Mouse (Mus musculus) ovary, postnatal 10 days (tissue): ENCODE data around the gene Grik4.
"Not testable (repeated sequence)": the region's sequence is repeated elsewhere in the genome, so short reads cannot be mapped to it uniquely, and the experiment has no call there.

ENCODE experiments used
- DNase-seq: peaks from one replicate; pipeline ENCODE4 v3.0.0; 2022; ENCODE audit warnings: low spot score

Grik4 gene

GRCm38 (mm10) chr9:42943781-42944535, at the start of gene Grik4:
Grik4 (minus strand) TSS chr9:42944493.
- DNase-seq: peak; percentile 9

GRCm38 (mm10) chr9:42993659-42994058, 49.4 kb upstream of the Grik4 start:
- DNase-seq: no peak

GRCm38 (mm10) chr9:42987988-42988387, 43.7 kb upstream of the Grik4 start:
- DNase-seq: no peak

- no peak for DNase-seq
These were observed 24.7 kb upstream of the Grik4 start for GRCm38 (mm10) chr9:42968894-42969521.

- no peak for DNase-seq
These were observed 23.4 kb upstream of the Grik4 start for GRCm38 (mm10) chr9:42967731-42968130.

- DNase-seq: not testable (repeated sequence)
These were observed 20.5 kb upstream of the Grik4 start for GRCm38 (mm10) chr9:42964809-42965208.

- DNase-seq: no peak
These were observed 20.1 kb upstream of the Grik4 start for GRCm38 (mm10) chr9:42964366-42964765.

GRCm38 (mm10) chr9:42962506-42962905, 18.2 kb upstream of the Grik4 start:
- no peak for DNase-seq

- DNase-seq: no peak
These were observed 14.1 kb upstream of the Grik4 start for GRCm38 (mm10) chr9:42958401-42958800.

GRCm38 (mm10) chr9:42948381-42948780, 4.1 kb upstream of the Grik4 start:
- no peak for DNase-seq

- no peak for DNase-seq
These were observed 881 bp upstream of the Grik4 start for GRCm38 (mm10) chr9:42945174-42945573.

- peak; percentile 71 for DNase-seq
These were observed 278 bp upstream of the Grik4 start for GRCm38 (mm10) chr9:42944536-42945006.

- no peak for DNase-seq
These were observed 1.2 kb downstream of the Grik4 start for GRCm38 (mm10) chr9:42943057-42943529.

GRCm38 (mm10) chr9:42942148-42942547, 2.1 kb downstream of the Grik4 start:
- no peak for DNase-seq

GRCm38 (mm10) chr9:42932146-42932545, 12.1 kb downstream of the Grik4 start:
- no peak for DNase-seq

GRCm38 (mm10) chr9:42927498-42927897, 16.8 kb downstream of the Grik4 start:
- no peak for DNase-seq

GRCm38 (mm10) chr9:42926564-42926963, 17.7 kb downstream of the Grik4 start:
- no peak for DNase-seq

GRCm38 (mm10) chr9:42921830-42922229, 22.5 kb downstream of the Grik4 start:
- DNase-seq: no peak

GRCm38 (mm10) chr9:42920190-42920589, 24.1 kb downstream of the Grik4 start:
- no peak for DNase-seq

- DNase-seq: no peak
These were observed 26.4 kb downstream of the Grik4 start for GRCm38 (mm10) chr9:42917911-42918310.

- DNase-seq: no peak
These were observed 31.1 kb downstream of the Grik4 start for GRCm38 (mm10) chr9:42913201-42913600.

GRCm38 (mm10) chr9:42908657-42909313, 35.5 kb downstream of the Grik4 start:
- no peak for DNase-seq

- DNase-seq: no peak
These were observed 37.3 kb downstream of the Grik4 start for GRCm38 (mm10) chr9:42906995-42907394.
